Mouse (Mus musculus): ENCODE measurements at regions not wholly inside any gene's neighbourhood (a gene's known extent, or its start where the extent isn't known, plus 50 kb on each side); places are given as distances from the start of the nearest gene placed in this dataset.

GRCm38 (mm10) chr1:169051863-169052257 lies 479.4 kb downstream of the Nuf2 start:
- TF ChIP-seq CTCF (conservative IDR thresholded peaks at IDR 0.05; ENCODE audit: insufficient read depth, insufficient read length, low read depth, low read length) (no peak), POLR2A (IDR thresholded peaks at IDR 0.05; ENCODE audit: low read depth, low read length) (no peak)

Measured in kidney, adult 2 months (tissue).